Mouse (Mus musculus): Measurements from ENCODE around the gene Tbc1d10c.

The Tbc1d10c gene

GRCm38 (mm10) chr19:4192251-4192985 is 1.3 kb upstream of the Tbc1d10c start:
- no peak for DNase-seq (ENCODE audit: low read depth in 2 of 2, low spot score in 2 of 2)

DNA sequence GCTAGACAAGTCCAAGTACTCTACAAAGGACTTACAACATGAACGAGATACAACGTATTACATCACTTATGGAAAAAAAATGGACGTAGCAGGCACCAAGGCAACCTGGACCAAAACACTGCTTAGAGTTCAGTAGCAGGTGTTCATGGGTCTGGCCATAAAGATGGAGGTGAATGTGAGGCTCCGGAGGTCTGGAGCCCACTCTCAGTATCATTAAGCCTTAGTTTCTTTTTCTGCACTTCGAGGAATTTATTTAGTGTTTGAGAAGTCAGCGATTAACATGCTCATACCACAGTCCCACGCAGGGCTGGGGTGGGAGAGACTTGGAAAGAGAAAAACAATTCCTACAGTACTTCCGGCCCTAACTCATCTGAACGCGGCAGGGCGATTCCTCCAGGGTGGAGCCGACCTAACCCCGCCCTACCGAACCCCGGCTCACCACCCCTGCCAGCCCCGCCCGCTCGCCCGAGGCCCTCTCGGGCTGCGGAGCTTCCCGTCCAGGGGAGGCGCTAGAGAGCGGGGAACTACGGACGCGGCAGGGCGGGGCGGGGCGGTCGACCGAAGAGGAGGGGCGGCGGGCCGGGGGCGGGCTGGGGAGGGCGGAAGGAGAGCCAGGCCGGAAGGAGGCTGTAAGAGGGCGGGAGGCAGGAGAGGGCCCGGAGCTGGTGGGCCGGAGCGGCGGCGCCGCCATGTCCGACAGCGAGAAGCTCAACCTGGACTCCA is 605 bp upstream of the Tbc1d10c start, which contains the start of gene Ppp1ca:
TSS of gene Ppp1ca (plus strand) at position 538 of the 723 bp plus-strand sequence.
- peak; percentile 95 to 96 for DNase-seq (ENCODE audit: low read depth in 2 of 2, low spot score in 2 of 2)

DNA sequence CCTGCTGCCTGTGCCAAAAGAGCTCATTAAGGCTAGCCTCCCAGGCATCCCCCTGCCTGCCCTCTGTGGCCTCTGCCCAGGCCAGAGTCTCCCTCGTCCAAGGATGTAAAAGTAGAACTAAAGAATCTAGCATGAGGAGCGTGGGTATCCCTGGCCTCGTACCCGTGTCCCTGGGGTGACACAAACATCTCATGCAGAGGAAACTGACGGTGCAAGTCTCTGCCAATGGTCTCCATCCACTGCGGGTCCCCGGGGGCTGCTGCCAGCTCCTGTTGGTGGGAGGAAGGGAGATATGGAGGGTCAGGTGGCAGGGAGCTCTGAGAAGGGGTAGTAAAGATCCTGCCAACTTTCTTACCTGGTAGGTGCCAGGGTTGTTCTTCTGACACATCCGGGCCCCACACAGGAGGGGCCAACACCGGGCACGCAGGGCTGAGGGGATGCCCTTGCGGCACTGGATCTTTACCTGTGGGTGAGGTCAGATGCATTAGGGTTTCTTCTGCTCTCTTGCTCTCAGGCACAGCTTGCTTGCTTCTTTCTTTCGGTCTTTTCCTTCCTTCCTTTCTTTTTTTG is 1.9 kb downstream of the Tbc1d10c start:
- peak in 1 of 2 experiments; percentile 41 for DNase-seq (ENCODE audit: low read depth in 2 of 2, low spot score in 2 of 2)

GRCm38 (mm10) chr19:4187303-4187702 is 3.8 kb downstream of the Tbc1d10c start:
- DNase-seq (ENCODE audit: low read depth in 2 of 2, low spot score in 2 of 2), result no peak

DNA sequence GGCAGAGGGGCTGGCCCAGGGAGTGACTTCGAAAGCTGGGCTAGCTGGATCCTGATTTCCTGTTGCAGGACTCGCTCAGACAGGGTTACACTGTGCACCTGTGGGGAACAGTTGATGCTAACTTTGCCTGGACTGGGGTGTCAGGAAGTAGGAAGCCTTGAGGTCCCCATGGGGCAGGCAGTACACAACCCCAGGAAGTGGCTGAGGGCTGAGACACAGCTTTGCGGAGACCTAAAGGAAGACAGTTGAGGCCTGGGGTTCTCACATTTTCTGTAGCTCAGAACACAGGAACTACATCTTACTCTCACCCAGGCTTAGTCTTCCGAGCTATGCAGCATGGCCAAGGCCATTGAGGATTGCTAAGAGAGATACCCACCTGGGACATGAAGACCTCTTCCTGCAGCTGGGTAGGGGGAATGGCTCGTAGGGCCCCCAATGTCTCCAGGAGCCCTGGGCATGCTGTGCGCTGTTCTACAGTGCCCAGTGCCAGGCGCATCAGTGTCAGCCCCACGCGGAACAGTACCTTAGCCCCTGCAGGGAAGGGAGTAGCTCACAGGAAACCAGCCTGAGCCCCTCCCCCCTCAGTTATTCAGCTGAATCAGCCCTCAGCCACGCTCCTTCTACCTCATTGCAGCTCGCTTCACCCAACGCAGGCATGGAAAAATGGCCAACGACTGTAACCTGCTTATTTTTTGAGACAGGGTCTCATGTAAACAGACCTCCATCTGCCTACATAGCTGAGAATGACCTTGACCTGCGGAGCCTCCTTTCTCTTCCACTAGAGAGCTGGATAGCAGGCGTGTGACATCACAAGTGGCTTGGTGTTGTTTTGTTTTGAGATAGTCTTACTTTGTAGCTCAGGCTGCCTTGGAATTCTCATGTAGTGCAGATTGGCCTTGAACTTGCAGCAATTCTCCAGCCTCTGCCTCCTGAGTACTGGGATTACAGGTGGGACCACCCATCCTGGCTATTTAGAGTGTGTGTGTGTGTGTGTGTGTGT is 5.8 kb downstream of the Tbc1d10c start:
- peak; percentile 65 to 77 for DNase-seq (ENCODE audit: low read depth in 2 of 2, low spot score in 2 of 2)

GRCm38 (mm10) chr19:4183689-4184088 is 7.4 kb downstream of the Tbc1d10c start:
- DNase-seq (ENCODE audit: low read depth in 2 of 2, low spot score in 2 of 2), result no peak

GRCm38 (mm10) chr19:4181892-4182291 is 9.2 kb downstream of the Tbc1d10c start:
- peak; percentile 51 to 53 for DNase-seq (ENCODE audit: low read depth in 2 of 2, low spot score in 2 of 2)

GRCm38 (mm10) chr19:4180411-4180810 is 10.7 kb downstream of the Tbc1d10c start:
- no peak for DNase-seq (ENCODE audit: low read depth in 2 of 2, low spot score in 2 of 2)

- no peak for DNase-seq (ENCODE audit: low read depth in 2 of 2, low spot score in 2 of 2)
Measured at GRCm38 (mm10) chr19:4175368-4175947, 15.6 kb downstream of the Tbc1d10c start, which contains the start of gene Carns1. TSS of gene Carns1 (minus strand) at chr19:4175479.

DNA sequence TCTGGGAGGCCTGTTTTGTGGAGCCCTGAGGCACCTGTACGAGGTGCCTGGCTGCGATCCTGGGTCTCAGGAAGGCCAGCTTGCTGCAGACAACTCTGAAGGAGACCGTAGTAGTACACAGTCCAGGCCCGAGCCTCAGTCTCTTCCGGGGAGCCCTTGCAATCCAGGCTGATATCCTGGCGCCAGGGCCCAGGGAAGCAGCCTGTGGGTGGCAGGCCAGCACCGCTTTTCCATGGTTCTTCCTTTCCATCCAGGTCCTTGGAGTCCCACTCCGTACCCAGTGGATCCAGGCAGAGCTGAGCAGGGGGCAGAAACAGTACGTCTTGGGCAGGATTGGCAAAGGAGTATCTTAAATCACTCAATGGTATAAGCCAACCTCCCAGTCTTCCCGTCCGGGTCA is 18.2 kb downstream of the Tbc1d10c start:
- no peak for DNase-seq (ENCODE audit: low read depth in 2 of 2, low spot score in 2 of 2)

- no peak for DNase-seq (ENCODE audit: low read depth in 2 of 2, low spot score in 2 of 2)
Measured at GRCm38 (mm10) chr19:4171393-4172290, 19.4 kb downstream of the Tbc1d10c start.

- DNase-seq (ENCODE audit: low read depth in 2 of 2, low spot score in 2 of 2), result no peak
Measured at GRCm38 (mm10) chr19:4170723-4171392, 20.2 kb downstream of the Tbc1d10c start.

DNA sequence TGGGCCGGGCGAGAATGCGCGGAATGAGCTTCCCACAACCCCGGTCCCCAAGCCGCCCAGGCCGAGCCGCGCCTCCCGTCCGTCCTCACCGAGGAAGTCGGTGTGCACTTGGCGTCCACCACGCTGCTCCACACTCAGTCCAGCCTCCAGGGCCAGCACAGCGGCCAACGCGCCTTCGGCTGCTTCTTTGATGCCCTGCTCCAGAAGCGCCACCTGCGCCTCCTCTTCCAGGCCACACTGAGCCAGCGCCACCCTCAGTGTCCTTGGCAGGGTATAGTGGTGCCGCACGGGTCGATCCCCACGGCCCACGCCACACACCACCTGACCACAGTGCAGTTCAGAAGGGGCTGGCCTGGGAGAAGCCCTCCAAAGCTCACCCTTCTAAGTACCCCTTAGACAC is 21.3 kb downstream of the Tbc1d10c start:
- DNase-seq (ENCODE audit: low read depth in 2 of 2, low spot score in 2 of 2), result no peak

- DNase-seq (ENCODE audit: low read depth in 2 of 2, low spot score in 2 of 2), result peak; percentile 98 to 99
Measured at GRCm38 (mm10) chr19:4169378-4169784, 21.7 kb downstream of the Tbc1d10c start.

- DNase-seq (ENCODE audit: low read depth in 2 of 2, low spot score in 2 of 2), result no peak
Measured at GRCm38 (mm10) chr19:4166678-4167476, 24.2 kb downstream of the Tbc1d10c start.

- no peak for DNase-seq (ENCODE audit: low read depth in 2 of 2, low spot score in 2 of 2)
Measured at GRCm38 (mm10) chr19:4164721-4165120, 26.4 kb downstream of the Tbc1d10c start.

DNA sequence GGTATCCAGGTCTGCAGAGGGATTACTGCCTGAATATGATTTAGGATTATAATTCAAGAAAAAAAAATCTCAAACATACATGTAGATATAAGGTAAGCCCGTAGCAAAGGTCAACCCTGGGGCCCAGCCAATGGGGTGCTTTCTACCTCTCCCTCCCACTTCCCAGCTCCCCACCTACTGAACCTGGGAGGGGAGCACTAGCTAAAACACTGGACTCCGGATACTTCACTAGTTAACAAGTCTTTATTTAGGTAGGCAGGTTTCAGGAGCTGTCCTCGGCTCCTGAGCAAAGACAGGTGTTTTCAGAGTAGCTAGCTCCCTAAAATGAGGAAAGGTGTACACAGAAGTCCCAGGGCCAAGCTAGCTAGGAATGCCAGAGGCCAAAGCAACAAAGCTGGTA is 27.0 kb downstream of the Tbc1d10c start:
- DNase-seq (ENCODE audit: low read depth in 2 of 2, low spot score in 2 of 2), result no peak

- DNase-seq (ENCODE audit: low read depth in 2 of 2, low spot score in 2 of 2), result no peak
Measured at GRCm38 (mm10) chr19:4163543-4163887, 27.6 kb downstream of the Tbc1d10c start.
